Mouse (Mus musculus): Measurements from ENCODE around the gene Cdk2ap2. TPM values are rescaled to one million over a fixed set of nuclear protein-coding genes. Genes with fewer than 3 reads are reported as not detected.

Gene Cdk2ap2
- polyA plus RNA-seq, 1 experiment, result 247 TPM

- H3K36me3 ChIP-seq (ENCODE audit: control insufficient read depth, insufficient read depth, low read length), result no peaks in the 10 kb centered on the region
- no peak for DNase-seq (ENCODE audit: low read depth in 1 of 2, low spot score in 2 of 2)
- no peak overlapping the region for H3K4me3 ChIP-seq (ENCODE audit: extremely low read depth, insufficient read depth, insufficient read length)
- peaks cover 5% of the 10 kb centered on the region; the same call in 1 of the 2 replicates for H3K4me1 ChIP-seq (ENCODE audit: control insufficient read depth, insufficient read depth, insufficient read length)
- no peak overlapping the region for H3K27ac ChIP-seq (ENCODE audit: insufficient read depth, low read length)
- whole genome bisulfite sequencing, result 81% methylated on average over 3 of the region's 3 CpGs
- H3K27me3 ChIP-seq (ENCODE audit: control insufficient read depth, insufficient read depth, low read length), result no peaks in the 10 kb centered on the region
- no peak for TF ChIP-seq CTCF (IDR thresholded peaks at IDR 0.05; ENCODE audit: extremely low read depth, insufficient read depth, insufficient read length, insufficient replicate concordance)
- TF ChIP-seq POLR2A (IDR thresholded peaks at IDR 0.05; ENCODE audit: low read depth, low read length), result no peak
These were observed 4.2 kb upstream of the Cdk2ap2 start for GRCm38 (mm10) chr19:4092750-4093149.

DNA sequence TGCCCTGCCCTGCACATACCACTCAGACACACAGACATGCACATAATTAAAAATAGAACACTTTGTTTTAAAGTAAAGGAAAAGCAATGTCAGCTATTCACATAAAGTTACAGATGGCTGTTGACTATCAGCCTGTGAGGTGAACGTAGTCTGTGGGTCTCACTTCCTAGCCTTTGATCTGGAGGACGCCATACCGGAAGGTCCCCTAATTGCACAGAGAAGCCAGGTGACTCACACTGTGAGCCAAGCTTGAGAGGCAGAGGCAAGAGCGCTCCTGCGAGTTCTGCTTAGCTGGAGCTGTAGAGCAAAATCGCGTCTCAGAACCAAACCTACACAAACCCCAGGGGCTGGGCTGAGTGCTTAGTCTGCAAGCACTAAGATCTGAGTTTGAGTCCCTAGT, 3.2 kb upstream of the Cdk2ap2 start:
- no peak for DNase-seq (ENCODE audit: low read depth in 1 of 2, low spot score in 2 of 2)
- Histone ChIP-seq H3K27me3 (ENCODE audit: control insufficient read depth, insufficient read depth, low read length) (no peaks in the 10 kb centered on the region), H3K4me1 (ENCODE audit: control insufficient read depth, insufficient read depth, insufficient read length) (peaks cover 15% of the 10 kb centered on the region; the same call in 1 of the 2 replicates), H3K27ac (ENCODE audit: insufficient read depth, low read length) (no peak overlapping the region), H3K36me3 (ENCODE audit: control insufficient read depth, insufficient read depth, low read length) (no peaks in the 10 kb centered on the region; the same call in 1 of the 2 replicates), H3K4me3 (ENCODE audit: extremely low read depth, insufficient read depth, insufficient read length) (no peak overlapping the region)
- TF ChIP-seq CTCF (IDR thresholded peaks at IDR 0.05; ENCODE audit: extremely low read depth, insufficient read depth, insufficient read length, insufficient replicate concordance) (no peak), POLR2A (IDR thresholded peaks at IDR 0.05; ENCODE audit: low read depth, low read length) (no peak)
- WGBS, result 66% methylated on average over 7 of the region's 7 CpGs

DNA sequence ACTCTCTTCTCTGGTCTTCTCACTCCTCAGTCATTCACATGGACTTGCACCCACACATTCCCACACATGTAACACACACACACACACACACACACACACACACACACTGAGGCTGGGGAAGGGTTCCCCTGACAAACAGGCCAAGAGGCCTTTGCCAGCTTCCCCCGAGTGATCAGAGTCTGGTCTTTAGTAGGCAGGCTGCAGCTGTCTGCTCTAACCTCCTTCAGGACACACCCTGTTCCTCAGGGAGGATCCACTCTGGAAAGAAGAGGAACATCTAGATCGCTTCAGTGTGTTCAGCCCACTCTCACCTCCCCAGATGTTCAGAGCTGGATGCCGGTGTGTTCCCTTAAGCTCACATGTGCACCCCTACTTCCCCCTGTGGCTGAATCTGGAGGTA, 2.6 kb upstream of the Cdk2ap2 start:
- TF ChIP-seq POLR2A (IDR thresholded peaks at IDR 0.05; ENCODE audit: low read depth, low read length) (no peak), CTCF (IDR thresholded peaks at IDR 0.05; ENCODE audit: extremely low read depth, insufficient read depth, insufficient read length, insufficient replicate concordance) (no peak)
- DNase-seq (ENCODE audit: low read depth in 1 of 2, low spot score in 2 of 2), result no peak
- Histone ChIP-seq H3K4me1 (ENCODE audit: control insufficient read depth, insufficient read depth, insufficient read length) (peaks cover 15% of the 10 kb centered on the region; the same call in 1 of the 2 replicates), H3K27me3 (ENCODE audit: control insufficient read depth, insufficient read depth, low read length) (no peaks in the 10 kb centered on the region), H3K4me3 (ENCODE audit: extremely low read depth, insufficient read depth, insufficient read length) (no peak overlapping the region), H3K27ac (ENCODE audit: insufficient read depth, low read length) (no peak overlapping the region), H3K36me3 (ENCODE audit: control insufficient read depth, insufficient read depth, low read length) (no peaks in the 10 kb centered on the region; the same call in 1 of the 2 replicates)
- 86% methylated on average over 3 of the region's 3 CpGs for WGBS

DNA sequence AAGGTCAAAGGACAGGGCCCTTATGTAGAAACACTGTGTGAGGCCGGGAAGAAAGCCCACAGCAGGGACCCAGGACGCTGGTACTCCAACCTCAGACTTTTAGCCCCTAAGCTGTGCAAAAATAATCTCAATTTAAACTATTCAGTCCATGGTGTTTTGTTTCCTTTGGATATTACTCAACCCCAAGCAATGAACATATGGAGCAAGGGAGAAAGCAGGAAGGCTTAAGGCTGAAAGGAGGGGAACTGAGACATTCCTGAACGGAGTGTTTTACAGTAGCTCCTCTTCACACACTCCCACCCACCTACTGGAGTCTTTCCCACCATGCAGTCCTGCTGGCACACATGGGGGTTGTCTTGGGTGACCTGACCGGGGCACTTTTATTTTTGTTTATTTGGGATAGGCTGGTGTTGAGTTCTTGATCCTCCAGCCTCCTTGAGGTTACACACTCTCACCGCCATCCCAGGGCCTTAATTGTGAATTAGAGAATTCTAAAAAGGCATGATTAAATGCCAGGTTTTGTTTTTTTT, 2.1 kb upstream of the Cdk2ap2 start:
- Histone ChIP-seq H3K36me3 (ENCODE audit: control insufficient read depth, insufficient read depth, low read length) (no peaks in the 10 kb centered on the region; the same call in 1 of the 2 replicates), H3K27me3 (ENCODE audit: control insufficient read depth, insufficient read depth, low read length) (no peaks in the 10 kb centered on the region), H3K4me3 (ENCODE audit: extremely low read depth, insufficient read depth, insufficient read length) (no peak overlapping the region), H3K27ac (ENCODE audit: insufficient read depth, low read length) (no peak overlapping the region), H3K4me1 (ENCODE audit: control insufficient read depth, insufficient read depth, insufficient read length) (peaks cover 15% of the 10 kb centered on the region; the same call in 1 of the 2 replicates)
- no peak for TF ChIP-seq POLR2A (IDR thresholded peaks at IDR 0.05; ENCODE audit: low read depth, low read length)
- DNase-seq (ENCODE audit: low read depth in 1 of 2, low spot score in 2 of 2), result no peak
- WGBS, result 88% methylated on average over 5 of the region's 5 CpGs

DNA sequence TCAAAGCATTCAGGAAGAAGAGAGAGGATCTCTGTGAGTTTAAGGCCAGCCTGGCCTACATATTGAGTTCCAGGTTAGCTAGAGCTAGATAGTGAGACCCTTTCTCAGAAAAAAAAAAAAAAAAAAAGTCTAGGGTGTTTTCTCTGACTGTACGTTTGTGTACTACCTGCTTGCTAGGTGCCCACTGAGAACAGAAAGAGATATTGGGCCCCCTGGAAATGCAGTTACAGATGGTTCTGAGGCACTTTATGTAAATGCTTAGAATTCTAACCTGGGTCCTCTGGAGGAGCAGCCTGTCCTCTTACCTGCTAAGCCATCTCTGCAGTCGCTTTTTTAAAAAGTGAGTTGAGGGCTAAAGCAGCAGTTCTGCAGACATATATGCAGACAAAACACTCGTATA, 1.2 kb upstream of the Cdk2ap2 start:
- H3K36me3 ChIP-seq (ENCODE audit: control insufficient read depth, insufficient read depth, low read length), result no peaks in the 10 kb centered on the region; the same call in 1 of the 2 replicates
- DNase-seq (ENCODE audit: low read depth in 1 of 2, low spot score in 2 of 2), result no peak
- no peak overlapping the region for H3K27ac ChIP-seq (ENCODE audit: insufficient read depth, low read length)
- H3K4me3 ChIP-seq (ENCODE audit: extremely low read depth, insufficient read depth, insufficient read length), result no peak overlapping the region
- no peaks in the 10 kb centered on the region for H3K27me3 ChIP-seq (ENCODE audit: control insufficient read depth, insufficient read depth, low read length)
- TF ChIP-seq CTCF (IDR thresholded peaks at IDR 0.05; ENCODE audit: extremely low read depth, insufficient read depth, insufficient read length, insufficient replicate concordance), result no peak
- no peak for TF ChIP-seq POLR2A (IDR thresholded peaks at IDR 0.05; ENCODE audit: low read depth, low read length)
- H3K4me1 ChIP-seq (ENCODE audit: control insufficient read depth, insufficient read depth, insufficient read length), result peaks cover 17% of the 10 kb centered on the region
- WGBS, result 76% methylated on average over 3 of the region's 3 CpGs

- DNase-seq (ENCODE audit: low read depth in 1 of 2, low spot score in 2 of 2), result peak; percentile 71 to 76
- TF ChIP-seq POLR2A (IDR thresholded peaks at IDR 0.05; ENCODE audit: low read depth, low read length), result no peak
- no peak for TF ChIP-seq CTCF (IDR thresholded peaks at IDR 0.05; ENCODE audit: extremely low read depth, insufficient read depth, insufficient read length, insufficient replicate concordance)
- H3K27ac ChIP-seq (ENCODE audit: insufficient read depth, low read length), result peak overlapping the region; percentile 67
- WGBS, result 3% methylated on average over 21 of the region's 21 CpGs
- peaks cover 25% of the 10 kb centered on the region for H3K4me1 ChIP-seq (ENCODE audit: control insufficient read depth, insufficient read depth, insufficient read length)
- no peaks in the 10 kb centered on the region; the same call in 1 of the 2 replicates for H3K36me3 ChIP-seq (ENCODE audit: control insufficient read depth, insufficient read depth, low read length)
- H3K27me3 ChIP-seq (ENCODE audit: control insufficient read depth, insufficient read depth, low read length), result no peaks in the 10 kb centered on the region
- peak overlapping the region; percentile 68 for H3K4me3 ChIP-seq (ENCODE audit: extremely low read depth, insufficient read depth, insufficient read length)
These were observed 451 bp downstream of the Cdk2ap2 start for GRCm38 (mm10) chr19:4097441-4097825.

GRCm38 (mm10) chr19:4098426-4098825, 1.4 kb downstream of the Cdk2ap2 start:
- no peak for DNase-seq (ENCODE audit: low read depth in 1 of 2, low spot score in 2 of 2)
- Histone ChIP-seq H3K27ac (ENCODE audit: insufficient read depth, low read length) (peak overlapping the region; percentile 10; the same call in 1 of the 2 replicates), H3K4me3 (ENCODE audit: extremely low read depth, insufficient read depth, insufficient read length) (peak overlapping the region; percentile 68; the same call in 1 of the 2 replicates), H3K36me3 (ENCODE audit: control insufficient read depth, insufficient read depth, low read length) (peaks cover 9% of the 10 kb centered on the region), H3K27me3 (ENCODE audit: control insufficient read depth, insufficient read depth, low read length) (no peaks in the 10 kb centered on the region), H3K4me1 (ENCODE audit: control insufficient read depth, insufficient read depth, insufficient read length) (peaks cover 25% of the 10 kb centered on the region)
- TF ChIP-seq CTCF (IDR thresholded peaks at IDR 0.05; ENCODE audit: extremely low read depth, insufficient read depth, insufficient read length, insufficient replicate concordance), result no peak
- TF ChIP-seq POLR2A (IDR thresholded peaks at IDR 0.05; ENCODE audit: low read depth, low read length), result no peak
- WGBS, result 63% methylated on average over 13 of the region's 13 CpGs
